Mouse (Mus musculus): Measurements from ENCODE around the gene Aifm3. TPM values are rescaled to one million over a fixed set of nuclear protein-coding genes. Genes with fewer than 3 reads are reported as not detected.
"Not testable (repeated sequence)": the region's sequence is repeated elsewhere in the genome, so short reads cannot be mapped to it uniquely, and the experiment has no call there.

The Aifm3 gene
- polyA plus RNA-seq, 1 experiment from 2014 or later: 3.8 TPM

DNA sequence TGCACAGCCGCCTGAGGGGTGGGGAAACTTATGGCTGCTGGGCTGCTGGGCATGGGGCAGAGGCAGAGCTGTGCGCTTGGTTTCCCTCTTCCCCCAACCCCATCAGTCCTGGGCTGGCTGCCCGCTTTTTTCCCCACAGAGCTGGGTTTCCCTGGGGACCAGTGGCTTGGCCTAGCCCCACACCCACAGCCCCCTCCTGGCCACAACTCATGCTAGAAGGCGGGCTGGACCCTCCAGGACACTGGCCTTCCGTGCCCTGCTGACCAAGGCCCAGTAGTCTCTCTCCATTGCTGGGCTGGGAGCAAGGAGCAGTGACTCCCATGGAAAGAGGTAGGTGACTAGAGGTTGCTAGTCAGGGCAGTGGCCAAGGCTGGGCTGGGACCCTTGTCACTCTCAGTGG, 1.7 kb downstream of the Aifm3 start:
- Histone ChIP-seq H3K9ac (ENCODE audit: low read length) (no peak overlapping the region), H3K36me3 (ENCODE audit: control insufficient read depth, insufficient read depth, low read length) (no peaks in the 10 kb centered on the region), H3K27me3 (ENCODE audit: control insufficient read depth, insufficient read depth, low read length) (peaks cover 5% of the 10 kb centered on the region), H3K27ac (ENCODE audit: low read depth, low read length) (no peak overlapping the region), H3K4me1 (replicated peaks; ENCODE audit: control insufficient read depth, insufficient read depth, low read length) (peaks cover 4% of the 10 kb centered on the region; the same call in 1 of the 2 replicates), H3K9me3 (ENCODE audit: control insufficient read depth, low read length) (no peaks in the 10 kb centered on the region), H3K4me3 (ENCODE audit: low read depth, low read length) (no peak overlapping the region), H3K4me2 (ENCODE audit: low read depth, low read length, severe bottlenecking) (no peak overlapping the region)
- WGBS: 82% methylated on average over 5 of the region's 5 CpGs
- no peak for ATAC-seq (replicated peaks; ENCODE audit: low FRiP score)
- no peak for DNase-seq (ENCODE audit: low spot score)

DNA sequence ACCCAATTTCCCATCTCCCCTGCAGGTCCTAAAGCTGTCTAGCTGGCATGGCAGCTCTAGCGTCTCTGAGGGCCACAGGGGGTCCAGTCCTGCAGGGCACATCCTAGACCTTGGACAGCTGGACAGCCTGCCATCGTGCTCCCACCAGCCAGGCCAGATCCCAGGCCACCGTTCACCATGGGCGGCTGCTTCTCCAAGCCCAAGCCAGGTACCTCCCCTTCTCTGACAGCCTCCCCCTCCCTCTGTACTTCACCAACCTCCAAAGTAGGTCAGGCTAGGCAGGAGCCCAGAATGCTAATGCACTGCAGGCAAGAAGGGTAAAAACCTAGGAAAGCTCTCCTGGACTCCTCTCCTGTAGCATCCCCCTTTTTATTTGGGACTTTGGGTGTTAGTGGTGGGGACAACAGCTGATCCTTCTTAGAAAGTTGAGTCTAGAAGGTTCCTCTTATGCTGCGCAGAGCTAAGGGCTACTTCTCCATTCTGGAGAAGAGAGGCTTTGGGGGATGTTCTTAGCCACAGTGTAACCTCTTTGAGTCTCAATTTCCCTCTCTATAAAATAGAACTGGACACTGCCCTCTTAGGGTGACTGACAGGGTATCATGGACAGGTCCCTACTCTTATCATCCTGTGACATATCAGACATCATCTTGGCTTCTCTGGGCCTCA, 2.6 kb downstream of the Aifm3 start:
- H3K9me3 ChIP-seq (ENCODE audit: control insufficient read depth, low read length): no peaks in the 10 kb centered on the region
- no peak overlapping the region for H3K4me2 ChIP-seq (ENCODE audit: low read depth, low read length, severe bottlenecking)
- H3K4me3 ChIP-seq (ENCODE audit: low read depth, low read length): no peak overlapping the region
- DNase-seq (ENCODE audit: low spot score): no peak
- H3K9ac ChIP-seq (ENCODE audit: low read length): no peak overlapping the region
- no peak overlapping the region for H3K27ac ChIP-seq (ENCODE audit: low read depth, low read length)
- peaks cover 4% of the 10 kb centered on the region; the same call in 1 of the 2 replicates for H3K4me1 ChIP-seq (replicated peaks; ENCODE audit: control insufficient read depth, insufficient read depth, low read length)
- peaks cover 5% of the 10 kb centered on the region for H3K27me3 ChIP-seq (ENCODE audit: control insufficient read depth, insufficient read depth, low read length)
- H3K36me3 ChIP-seq (ENCODE audit: control insufficient read depth, insufficient read depth, low read length): no peaks in the 10 kb centered on the region
- WGBS: 73% methylated on average over 5 of the region's 5 CpGs
- ATAC-seq (replicated peaks; ENCODE audit: low FRiP score): no peak

DNA sequence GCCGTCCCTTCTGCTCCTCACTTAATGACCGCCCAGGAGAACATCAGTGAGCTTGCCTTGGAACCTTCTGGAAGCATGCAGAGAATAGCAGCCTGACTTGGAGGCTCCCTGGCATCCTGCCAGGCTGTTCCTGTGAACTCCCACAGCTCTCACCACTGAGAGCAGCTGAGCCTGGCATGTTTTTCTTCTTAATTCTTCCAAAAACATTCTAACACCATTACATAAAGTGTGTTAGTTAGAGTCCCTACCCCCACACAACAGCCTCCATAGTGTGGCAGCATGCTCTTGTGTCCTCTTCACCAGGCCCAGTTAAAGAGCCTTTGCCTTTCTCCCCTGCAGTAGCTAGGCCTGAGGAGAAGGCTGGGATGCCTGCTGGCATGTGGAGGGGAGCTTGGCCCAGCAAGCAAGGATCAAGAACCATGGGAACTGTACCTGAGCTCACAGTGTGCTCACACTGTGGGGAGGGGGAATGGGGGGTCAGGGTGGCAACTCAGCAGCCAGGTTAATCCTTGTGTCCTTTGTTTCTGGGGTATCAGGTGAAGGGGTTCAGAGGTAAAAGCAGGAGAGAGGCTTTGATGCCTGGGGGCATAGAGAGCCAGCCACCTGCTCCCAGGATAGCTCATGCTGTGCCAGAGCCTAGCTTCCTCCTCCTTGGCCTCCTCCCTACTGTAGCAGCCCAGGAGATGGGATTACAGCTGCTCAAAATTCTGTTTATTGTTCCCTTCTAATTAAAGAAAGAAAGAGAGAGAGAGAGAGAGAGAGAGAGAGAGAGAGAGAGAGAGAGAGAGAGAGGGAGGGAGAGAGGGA, 7.3 kb downstream of the Aifm3 start:
- no peaks in the 10 kb centered on the region; the same call in 1 of the 2 replicates for H3K4me1 ChIP-seq (replicated peaks; ENCODE audit: control insufficient read depth, insufficient read depth, low read length)
- no peaks in the 10 kb centered on the region for H3K9me3 ChIP-seq (ENCODE audit: control insufficient read depth, low read length)
- ATAC-seq (replicated peaks; ENCODE audit: low FRiP score) (no peak), DNase-seq (ENCODE audit: low spot score) (no peak)
- no peaks in the 10 kb centered on the region for H3K27me3 ChIP-seq (ENCODE audit: control insufficient read depth, insufficient read depth, low read length)
- H3K27ac ChIP-seq (ENCODE audit: low read depth, low read length): no peak overlapping the region
- 76% methylated on average over 2 of the region's 2 CpGs for WGBS
- no peaks in the 10 kb centered on the region for H3K36me3 ChIP-seq (ENCODE audit: control insufficient read depth, insufficient read depth, low read length)
- H3K4me3 ChIP-seq (ENCODE audit: low read depth, low read length): no peak overlapping the region
- no peak overlapping the region for H3K4me2 ChIP-seq (ENCODE audit: low read depth, low read length, severe bottlenecking)
- no peak overlapping the region for H3K9ac ChIP-seq (ENCODE audit: low read length)

DNA sequence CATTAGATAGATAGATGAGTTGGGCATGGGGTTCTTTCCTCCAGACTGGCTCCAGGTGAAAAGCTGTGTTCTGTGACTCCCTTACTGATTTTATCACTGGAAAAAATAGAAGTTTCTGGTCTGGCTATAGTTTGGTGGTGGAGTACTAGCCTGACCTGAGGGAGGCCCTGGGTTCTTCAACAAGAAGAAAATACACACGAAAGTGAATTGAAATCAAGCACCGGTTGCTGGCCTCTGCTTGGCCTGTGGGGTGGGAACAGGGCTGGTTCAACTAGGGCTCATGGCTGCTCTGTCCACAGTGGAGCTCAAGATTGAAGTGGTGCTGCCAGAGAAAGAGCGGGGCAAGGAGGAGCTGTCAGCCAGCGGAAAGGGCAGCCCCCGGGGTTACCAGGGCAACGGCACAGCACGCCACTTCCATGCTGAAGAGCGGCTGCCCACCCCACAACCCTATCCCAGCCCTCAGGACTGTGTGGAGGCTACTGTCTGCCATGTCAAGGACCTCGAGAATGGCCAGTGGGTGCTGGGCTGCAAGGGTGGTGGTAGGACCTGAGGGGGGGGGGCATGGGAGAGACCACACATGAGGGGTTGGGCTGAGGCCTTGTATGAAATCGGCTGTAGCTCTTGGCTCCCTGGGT, 10.0 kb downstream of the Aifm3 start:
- WGBS: 20% methylated on average over 10 of the region's 10 CpGs
- Histone ChIP-seq H3K4me2 (ENCODE audit: low read depth, low read length, severe bottlenecking) (0 out of 2 replicates have a peak overlapping the region, but pooled peaks have one; percentile 15), H3K36me3 (ENCODE audit: control insufficient read depth, insufficient read depth, low read length) (no peaks in the 10 kb centered on the region), H3K27ac (ENCODE audit: low read depth, low read length) (no peak overlapping the region), H3K9ac (ENCODE audit: low read length) (no peak overlapping the region), H3K27me3 (ENCODE audit: control insufficient read depth, insufficient read depth, low read length) (no peaks in the 10 kb centered on the region), H3K9me3 (ENCODE audit: control insufficient read depth, low read length) (no peaks in the 10 kb centered on the region), H3K4me1 (replicated peaks; ENCODE audit: control insufficient read depth, insufficient read depth, low read length) (no peaks in the 10 kb centered on the region; the same call in 1 of the 2 replicates), H3K4me3 (ENCODE audit: low read depth, low read length) (no peak overlapping the region)
- DNase-seq (ENCODE audit: low spot score) (peak; percentile 80), ATAC-seq (replicated peaks; ENCODE audit: low FRiP score) (peak; percentile 86)

DNA sequence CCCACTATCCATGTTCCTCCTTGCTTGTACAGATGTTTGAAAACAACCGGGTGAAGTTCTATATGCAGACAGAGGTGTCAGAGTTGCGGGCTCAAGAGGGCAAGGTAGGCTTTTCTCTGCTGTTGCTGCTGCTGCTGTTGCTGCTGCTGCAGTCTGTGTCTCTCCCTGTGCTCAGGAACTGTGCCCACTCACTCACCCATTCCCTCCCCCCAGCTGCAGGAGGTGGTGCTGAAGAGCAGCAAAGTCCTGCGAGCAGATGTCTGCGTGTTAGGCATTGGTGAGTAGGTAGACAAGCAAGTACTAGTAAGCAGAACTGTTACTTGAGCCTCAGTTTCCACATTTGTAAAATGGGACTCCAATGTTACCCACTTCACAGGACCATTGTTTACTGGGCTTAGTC, 13.3 kb downstream of the Aifm3 start:
- no peak for ATAC-seq (replicated peaks; ENCODE audit: low FRiP score)
- no peak overlapping the region for H3K4me3 ChIP-seq (ENCODE audit: low read depth, low read length)

DNA sequence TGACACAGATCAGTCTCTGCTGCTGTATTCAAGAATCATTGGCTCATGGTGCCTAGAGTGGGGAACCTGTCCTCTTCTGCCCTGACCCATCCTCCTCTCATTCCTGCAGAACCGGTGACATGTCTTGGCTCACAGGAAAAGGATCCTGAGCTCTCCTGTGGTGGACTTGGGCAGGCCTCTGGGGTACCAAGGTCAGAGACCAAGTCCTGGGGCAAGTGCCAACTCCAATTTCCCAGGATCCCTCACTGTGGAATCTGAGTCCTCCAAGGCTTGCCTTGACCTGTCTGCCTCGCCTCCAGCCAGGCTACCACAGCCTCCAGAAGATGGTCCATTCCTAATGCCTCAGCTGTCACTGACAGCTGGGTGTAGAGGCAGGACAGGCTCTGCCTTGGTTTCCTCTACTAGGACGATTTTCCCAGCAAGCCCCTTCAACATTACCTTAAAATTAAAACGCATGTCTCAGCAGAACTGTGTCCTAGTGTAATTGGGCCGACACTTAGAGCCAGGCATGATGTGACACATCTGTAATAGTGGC, 17.7 kb downstream of the Aifm3 start:
- DNase-seq (ENCODE audit: low spot score) (no peak), ATAC-seq (replicated peaks; ENCODE audit: low FRiP score) (no peak)
- Histone ChIP-seq H3K27ac (ENCODE audit: low read depth, low read length) (no peak overlapping the region), H3K4me2 (ENCODE audit: low read depth, low read length, severe bottlenecking) (no peak overlapping the region), H3K9ac (ENCODE audit: low read length) (no peak overlapping the region), H3K4me3 (ENCODE audit: low read depth, low read length) (no peak overlapping the region), H3K27me3 (ENCODE audit: control insufficient read depth, insufficient read depth, low read length) (no peaks in the 10 kb centered on the region), H3K36me3 (ENCODE audit: control insufficient read depth, insufficient read depth, low read length) (no peaks in the 10 kb centered on the region), H3K9me3 (ENCODE audit: control insufficient read depth, low read length) (no peaks in the 10 kb centered on the region), H3K4me1 (replicated peaks; ENCODE audit: control insufficient read depth, insufficient read depth, low read length) (peaks cover 13% of the 10 kb centered on the region)
- WGBS: 88% methylated on average over 5 of the region's 5 CpGs

More for the DNA sequence above, 13.3 kb downstream of the Aifm3 start:
- no peak overlapping the region for H3K4me2 ChIP-seq (ENCODE audit: low read depth, low read length, severe bottlenecking)
- H3K9ac ChIP-seq (ENCODE audit: low read length): no peak overlapping the region
- H3K27me3 ChIP-seq (ENCODE audit: control insufficient read depth, insufficient read depth, low read length): no peaks in the 10 kb centered on the region
- no peaks in the 10 kb centered on the region for H3K9me3 ChIP-seq (ENCODE audit: control insufficient read depth, low read length)
- H3K4me1 ChIP-seq (replicated peaks; ENCODE audit: control insufficient read depth, insufficient read depth, low read length): no peaks in the 10 kb centered on the region; the same call in 1 of the 2 replicates
- no peak overlapping the region for H3K27ac ChIP-seq (ENCODE audit: low read depth, low read length)
- 91% methylated on average over 4 of the region's 4 CpGs for WGBS
- no peaks in the 10 kb centered on the region for H3K36me3 ChIP-seq (ENCODE audit: control insufficient read depth, insufficient read depth, low read length)
- DNase-seq (ENCODE audit: low spot score): no peak

DNA sequence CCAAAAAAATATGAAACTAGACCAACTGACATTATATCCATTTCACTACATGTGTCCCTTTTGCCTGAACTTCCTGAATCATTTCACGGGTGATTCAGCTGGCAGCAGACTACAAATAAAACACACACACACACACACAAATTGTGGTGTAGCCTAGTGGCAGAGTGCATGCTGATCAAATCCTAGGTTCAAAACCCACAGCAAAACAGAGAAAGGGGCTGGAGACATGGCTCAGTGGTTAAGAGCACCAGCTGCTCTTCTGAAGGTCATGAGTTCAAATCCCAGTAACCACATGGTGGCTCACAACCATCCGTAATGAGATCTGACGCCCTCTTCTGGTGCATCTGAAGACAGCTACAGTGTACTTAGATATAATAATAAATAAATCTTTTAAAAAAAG, 18.6 kb downstream of the Aifm3 start:
- not testable (repeated sequence) for H3K27me3 ChIP-seq (ENCODE audit: control insufficient read depth, insufficient read depth, low read length); H3K36me3 ChIP-seq (ENCODE audit: control insufficient read depth, insufficient read depth, low read length); H3K9me3 ChIP-seq (ENCODE audit: control insufficient read depth, low read length); ATAC-seq (replicated peaks; ENCODE audit: low FRiP score); DNase-seq (ENCODE audit: low spot score)
- peaks cover 13% of the 10 kb centered on the region for H3K4me1 ChIP-seq (replicated peaks; ENCODE audit: control insufficient read depth, insufficient read depth, low read length)
- peak overlapping the region; percentile 79 for H3K4me2 ChIP-seq (ENCODE audit: low read depth, low read length, severe bottlenecking)
- 33% methylated on average over 3 of the region's 3 CpGs for WGBS
- H3K9ac ChIP-seq (ENCODE audit: low read length): peak overlapping the region; percentile 85
- peak overlapping the region; percentile 81; the same call in 1 of the 2 replicates for H3K27ac ChIP-seq (ENCODE audit: low read depth, low read length)
- H3K4me3 ChIP-seq (ENCODE audit: low read depth, low read length): peak overlapping the region; percentile 70

DNA sequence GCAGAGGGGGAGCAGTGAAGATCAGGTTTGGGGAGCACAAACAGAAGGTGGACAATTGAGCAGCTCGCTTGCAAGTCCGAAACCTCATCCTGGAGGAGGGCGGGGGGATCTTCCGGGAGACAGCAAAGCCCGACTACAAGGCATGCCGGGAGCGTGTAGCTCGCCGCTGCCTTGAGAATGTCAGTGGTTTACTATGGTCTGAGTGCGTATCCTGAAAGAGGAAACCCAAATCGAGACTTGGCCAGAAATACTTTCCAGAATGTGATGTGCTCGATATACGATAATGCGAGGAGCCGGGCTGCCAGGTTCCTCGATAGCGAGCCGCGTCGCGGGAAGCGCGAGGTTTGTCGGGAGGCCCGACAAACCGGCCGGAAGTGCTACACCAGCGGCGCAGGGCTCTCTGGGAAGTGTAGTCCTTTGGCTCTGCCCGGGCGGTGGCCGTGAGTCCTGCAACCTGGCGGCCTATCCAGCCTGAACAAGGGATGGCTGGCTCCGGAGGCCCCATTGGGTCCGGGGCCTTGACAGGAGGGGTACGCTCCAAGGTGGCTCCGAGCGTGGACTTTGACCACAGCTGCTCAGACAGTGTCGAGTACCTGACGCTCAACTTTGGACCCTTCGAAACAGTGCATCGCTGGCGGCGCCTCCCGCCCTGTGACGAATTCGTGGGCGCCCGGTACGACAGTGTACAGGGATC, 19.3 kb downstream of the Aifm3 start, which contains the start of gene Lztr1:
Gene Lztr1 (plus strand): TSS at position 143 of the 694 bp plus-strand sequence.
- Histone ChIP-seq H3K36me3 (ENCODE audit: control insufficient read depth, insufficient read depth, low read length) (no peaks in the 10 kb centered on the region; the same call in none of the 2 replicates), H3K27me3 (ENCODE audit: control insufficient read depth, insufficient read depth, low read length) (no peaks in the 10 kb centered on the region), H3K27ac (ENCODE audit: low read depth, low read length) (peak within 1 kb of the TSS; percentile 81; the same call in 1 of the 2 replicates), H3K4me2 (ENCODE audit: low read depth, low read length, severe bottlenecking) (peak within 1 kb of the TSS; percentile 79), H3K4me1 (replicated peaks; ENCODE audit: control insufficient read depth, insufficient read depth, low read length) (peaks cover 13% of the 10 kb centered on the region), H3K9ac (ENCODE audit: low read length) (peak within 1 kb of the TSS; percentile 85), H3K9me3 (ENCODE audit: control insufficient read depth, low read length) (no peaks in the 10 kb centered on the region), H3K4me3 (ENCODE audit: low read depth, low read length) (peak within 1 kb of the TSS; percentile 70)
- under 1% methylated on average over 50 of the region's 50 CpGs for WGBS
- peak; percentile 97 for ATAC-seq (replicated peaks; ENCODE audit: low FRiP score)
- DNase-seq (ENCODE audit: low spot score): peak; percentile 93
